Mouse (Mus musculus) stomach, postnatal 0 days (tissue): ENCODE measurements around the gene Fancg.

Source experiments
- CTCF ChIP-seq: IDR thresholded peaks from 2 replicates; pipeline ENCODE4 v1.5.1; 2016; ENCODE audit warnings: antibody characterized with exemption, low read depth, mild to moderate bottlenecking, moderate library complexity
- EP300 ChIP-seq: optimal IDR thresholded peaks from 2 replicates; pipeline ENCODE3; 2016; ENCODE audit warnings: antibody characterized with exemption

- TF ChIP-seq CTCF (no peak), EP300 (no peak)
Observed at GRCm38 (mm10) chr4:42959382-42959781, 50.9 kb downstream of the Fancg start.
